Mouse (Mus musculus) thymus, adult 18-20 months (tissue): ENCODE measurements around the gene Slc41a1.

Experiments
- DNase-seq, 2 experiments: peaks; one replicate each; pipeline ENCODE4 v3.0.0; 2022; ENCODE audit warnings: mixed read lengths in 2 of 2

Gene Slc41a1

GRCm38 (mm10) chr1:131828297-131829126 lies 1.2 kb downstream of the Slc41a1 start:
- no peak for DNase-seq

GRCm38 (mm10) chr1:131829279-131829678 lies 2.0 kb downstream of the Slc41a1 start:
- DNase-seq, result no peak

- DNase-seq, result no peak
Measured at GRCm38 (mm10) chr1:131830561-131830960, 3.3 kb downstream of the Slc41a1 start.

- no peak for DNase-seq
Measured at GRCm38 (mm10) chr1:131830971-131831641, 3.8 kb downstream of the Slc41a1 start.

GRCm38 (mm10) chr1:131837035-131837434 lies 9.7 kb downstream of the Slc41a1 start:
- no peak for DNase-seq

GRCm38 (mm10) chr1:131838542-131838941 lies 11.2 kb downstream of the Slc41a1 start:
- DNase-seq, result no peak

- no peak for DNase-seq
Measured at GRCm38 (mm10) chr1:131839279-131839678, 12.0 kb downstream of the Slc41a1 start.

GRCm38 (mm10) chr1:131842221-131842620 lies 14.9 kb downstream of the Slc41a1 start:
- no peak for DNase-seq

GRCm38 (mm10) chr1:131843758-131844157 lies 16.5 kb downstream of the Slc41a1 start:
- DNase-seq, result no peak

GRCm38 (mm10) chr1:131844883-131845282 lies 17.6 kb downstream of the Slc41a1 start:
- DNase-seq, result no peak

- peak in 1 of 2 experiments; percentile 33 for DNase-seq
Measured at GRCm38 (mm10) chr1:131846255-131846654, 19.0 kb downstream of the Slc41a1 start.

GRCm38 (mm10) chr1:131861811-131862210 lies 34.5 kb downstream of the Slc41a1 start:
- DNase-seq, result no peak

GRCm38 (mm10) chr1:131865596-131865995 lies 38.3 kb downstream of the Slc41a1 start:
- DNase-seq, result no peak

GRCm38 (mm10) chr1:131866304-131866999 lies 39.2 kb downstream of the Slc41a1 start:
- DNase-seq, result no peak

GRCm38 (mm10) chr1:131867093-131867945 lies 40.0 kb downstream of the Slc41a1 start, which contains the start of gene Rab29:
Gene Rab29 (plus strand): TSS chr1:131867224.
- DNase-seq, result peak; percentile 78 to 85

GRCm38 (mm10) chr1:131867946-131868290 lies 40.6 kb downstream of the Slc41a1 start:
- peak in 1 of 2 experiments; percentile 9 for DNase-seq

GRCm38 (mm10) chr1:131869561-131869960 lies 42.3 kb downstream of the Slc41a1 start:
- DNase-seq, result no peak

GRCm38 (mm10) chr1:131872856-131873255 lies 45.6 kb downstream of the Slc41a1 start:
- DNase-seq, result no peak

GRCm38 (mm10) chr1:131879816-131880215 lies 52.5 kb downstream of the Slc41a1 start:
- no peak for DNase-seq

GRCm38 (mm10) chr1:131882787-131883186 lies 55.5 kb downstream of the Slc41a1 start:
- peak in 1 of 2 experiments; percentile 7 for DNase-seq

- no peak for DNase-seq
Measured at GRCm38 (mm10) chr1:131886173-131886572, 58.9 kb downstream of the Slc41a1 start.

GRCm38 (mm10) chr1:131886641-131887040 lies 59.3 kb downstream of the Slc41a1 start:
- DNase-seq, result no peak
